Mouse (Mus musculus) bone marrow macrophage, adult 2 months (primary cell): ENCODE measurements around the gene Bcs1l.

Experiments used
- CTCF ChIP-seq: IDR thresholded peaks from 2 replicates; pipeline ENCODE4 v1.5.1; 2012; ENCODE audit warnings: low read depth, mild to moderate bottlenecking, low read length, moderate library complexity
- POLR2A ChIP-seq: IDR thresholded peaks from 2 replicates; pipeline ENCODE4 v1.6.1; 2012; ENCODE audit warnings: mild to moderate bottlenecking, low read depth, low read length, borderline replicate concordance

GRCm38 (mm10) chr1:74600501-74601266 lies 12.6 kb downstream of the Bcs1l start:
- TF ChIP-seq CTCF (no peak), POLR2A (no peak)
